Mouse (Mus musculus): ENCODE data around the gene Plppr1.

DNA sequence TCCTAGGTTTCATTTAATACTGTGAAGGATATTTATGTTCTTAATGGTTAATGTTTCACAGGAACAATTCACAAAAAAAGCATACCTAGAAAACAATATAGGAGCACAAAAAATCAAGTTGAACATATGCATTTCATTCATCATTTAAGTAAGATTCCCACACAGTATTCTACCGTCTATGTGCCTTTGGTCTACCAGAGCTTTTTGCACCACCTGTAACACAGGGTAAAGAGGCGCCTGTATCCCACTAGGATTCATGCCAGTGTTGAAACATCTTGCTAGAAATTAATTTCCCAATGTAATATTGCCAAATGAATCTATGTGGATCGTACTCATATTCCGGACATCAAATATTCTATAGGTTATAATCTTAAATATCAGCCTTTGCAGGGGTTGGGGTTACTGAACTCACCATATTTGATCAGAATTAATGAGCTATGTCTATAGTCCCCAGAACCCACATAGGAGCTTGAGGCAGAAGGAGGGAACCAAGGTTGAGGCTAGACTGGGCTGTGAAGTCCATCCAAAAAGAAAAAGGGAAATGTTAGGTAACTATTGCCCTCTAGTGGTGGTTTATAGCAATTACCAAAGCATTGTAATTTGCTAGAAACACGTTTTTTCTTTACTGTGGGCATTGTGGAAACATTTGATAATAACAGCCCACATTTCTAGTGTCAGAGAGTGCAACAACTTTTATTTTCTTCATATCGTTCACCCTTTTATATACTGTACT is 263.0 kb downstream of the Plppr1 start:
- no peak for TF ChIP-seq GATA1 (IDR thresholded peaks at IDR 0.05; ENCODE audit: low read depth, low read length)
- peak in 2 of 3 experiments; percentile 60 to 79; a peak in 4 of 6 replicates for TF ChIP-seq CTCF (IDR thresholded peaks at IDR 0.05 in 2 of 3, conservative IDR thresholded peaks at IDR 0.05 in 1 of 3; ENCODE audit: control insufficient read depth in 1 of 3, insufficient read depth in 1 of 3, low read depth in 2 of 3, low read length in 3 of 3, poor library complexity in 1 of 3, severe bottlenecking in 1 of 3)
- no peak for TF ChIP-seq EP300 (IDR thresholded peaks at IDR 0.05; ENCODE audit: low read depth in 1 of 2, low read length in 2 of 2)
- no peak for TF ChIP-seq RCOR1 (IDR thresholded peaks at IDR 0.05; ENCODE audit: low read depth, low read length)
- no peak for TF ChIP-seq POLR2A (IDR thresholded peaks at IDR 0.05; ENCODE audit: control insufficient read depth in 1 of 2, insufficient read depth in 1 of 2, low read depth in 1 of 2, low read length in 2 of 2, poor library complexity in 1 of 2)
- TF ChIP-seq USF2 (IDR thresholded peaks at IDR 0.05; ENCODE audit: borderline replicate concordance in 1 of 2, insufficient read depth in 1 of 2, low read depth in 1 of 2, low read length in 2 of 2), result no peak
- peak; percentile 87 for TF ChIP-seq RAD21 (IDR thresholded peaks at IDR 0.05; ENCODE audit: low read depth, low read length)
- no peak for TF ChIP-seq POLR2AphosphoS5 (IDR thresholded peaks at IDR 0.05; ENCODE audit: borderline replicate concordance, low read depth, low read length)
- no peak for TF ChIP-seq MAZ (IDR thresholded peaks at IDR 0.05; ENCODE audit: low read depth, low read length)
- TF ChIP-seq SMC3 (IDR thresholded peaks at IDR 0.05; ENCODE audit: low read depth, low read length), result peak; percentile 75
- TF ChIP-seq NELFE (IDR thresholded peaks at IDR 0.05; ENCODE audit: low read depth, low read length), result no peak
- no peak for TF ChIP-seq MAFK (IDR thresholded peaks at IDR 0.05; ENCODE audit: borderline replicate concordance, low read depth, low read length)

All from MEL (cell line).